Mouse (Mus musculus): ENCODE results near the gene Armt1.
"Not testable (repeated sequence)": the region's sequence is repeated elsewhere in the genome, so short reads cannot be mapped to it uniquely, and the experiment has no call there.

Gene Armt1

DNA sequence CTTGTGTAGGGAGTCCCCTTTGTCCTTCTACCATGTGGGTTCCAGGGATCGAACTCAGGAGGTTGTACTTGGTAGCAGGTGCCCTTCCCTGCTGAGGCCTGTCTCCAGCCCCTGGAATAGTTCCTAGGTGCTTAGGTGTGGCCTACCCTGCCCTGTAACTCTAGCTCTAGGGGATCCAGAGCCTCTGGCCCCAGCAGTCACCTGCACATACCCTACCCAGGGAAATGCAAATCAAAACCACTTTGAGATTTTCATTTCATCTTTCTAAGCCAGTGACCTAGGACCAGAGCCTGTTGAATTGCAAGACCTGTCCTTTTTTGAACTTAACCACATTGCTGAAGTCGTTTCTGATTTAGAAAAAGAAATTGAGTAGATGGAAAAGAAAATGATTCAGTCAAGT is 1.6 kb downstream of the Armt1 start:
- not testable (repeated sequence) for DNase-seq (ENCODE audit: low read depth, low spot score)

DNA sequence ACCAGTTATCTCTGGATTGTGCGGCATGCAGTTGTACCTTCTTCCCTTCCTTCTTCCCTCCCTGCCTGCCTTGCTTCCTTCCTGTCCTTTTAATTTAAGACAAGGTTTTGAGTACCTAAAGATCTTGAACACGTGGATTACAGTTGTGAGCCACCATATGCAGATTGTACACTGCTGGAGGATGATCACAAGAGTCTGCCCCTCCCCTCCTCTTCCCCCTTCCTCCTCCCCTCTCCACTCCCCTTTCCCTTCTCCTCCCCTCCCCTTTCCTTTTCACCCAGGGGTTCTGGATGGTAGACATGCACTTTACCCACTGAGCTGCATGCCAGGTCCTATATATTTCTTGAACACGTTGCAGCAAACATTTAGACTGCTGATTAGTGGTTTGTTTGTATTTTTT is 3.1 kb downstream of the Armt1 start:
- no peak for DNase-seq (ENCODE audit: low read depth, low spot score)

DNA sequence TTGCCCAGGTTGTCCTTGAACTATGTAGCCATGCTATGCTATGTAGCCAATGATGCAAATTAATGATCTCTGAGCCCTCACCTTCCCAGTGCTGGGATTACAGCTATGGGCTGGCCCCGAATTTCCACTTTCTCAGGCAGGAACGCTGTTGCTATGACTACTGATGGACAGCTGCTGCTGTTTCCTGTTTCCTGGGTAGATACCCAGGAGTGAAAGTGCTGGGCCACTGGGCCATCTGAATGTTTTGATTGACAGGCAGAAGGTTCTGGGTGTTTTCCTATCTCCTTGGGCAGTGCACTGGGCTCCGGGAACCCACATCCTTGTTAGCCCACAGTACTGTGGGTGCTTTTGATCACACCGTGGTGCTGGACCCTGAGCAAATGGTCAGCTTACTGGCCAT is 24.1 kb downstream of the Armt1 start:
- no peak for DNase-seq (ENCODE audit: low read depth, low spot score)

DNA sequence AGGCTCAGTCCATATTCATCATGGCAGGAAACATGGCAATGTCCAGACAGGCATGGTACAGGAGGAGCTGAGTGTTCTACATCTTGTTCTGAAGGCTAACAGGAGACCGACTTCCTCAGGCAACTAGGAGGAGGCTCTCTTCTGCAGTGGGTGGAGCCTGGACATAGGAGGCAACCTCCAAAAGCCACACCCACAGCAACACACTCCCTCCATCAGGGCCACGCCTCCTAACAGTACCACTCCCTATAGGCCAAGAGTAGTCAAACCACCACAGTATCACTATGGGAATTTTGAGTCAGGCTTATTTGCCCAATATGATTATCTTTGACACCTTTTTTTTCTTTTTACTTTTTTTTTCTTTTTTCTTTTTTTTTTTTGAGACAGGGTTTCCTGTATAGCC is 27.9 kb downstream of the Armt1 start:
- DNase-seq (ENCODE audit: low read depth, low spot score) = no peak

DNA sequence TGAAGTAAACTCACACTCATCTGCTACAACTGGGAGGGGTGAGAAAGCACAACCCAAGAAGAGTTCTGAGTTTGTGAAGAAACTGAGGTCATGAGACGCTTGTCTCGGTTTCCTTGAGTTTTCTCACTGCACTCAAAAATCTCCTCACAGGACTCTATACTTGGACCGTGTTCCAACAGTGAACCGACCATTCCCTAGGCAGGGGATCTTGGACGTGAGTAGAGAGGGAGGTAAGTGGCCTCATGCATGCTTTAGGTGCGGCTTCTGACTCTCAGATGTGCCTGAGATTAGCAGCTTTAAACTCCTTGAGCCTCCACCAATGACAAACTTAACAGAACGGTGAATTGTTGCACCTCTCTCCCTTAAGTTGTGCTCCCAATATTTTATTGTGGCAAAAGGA is 33.5 kb downstream of the Armt1 start:
- DNase-seq (ENCODE audit: low read depth, low spot score) = no peak

DNA sequence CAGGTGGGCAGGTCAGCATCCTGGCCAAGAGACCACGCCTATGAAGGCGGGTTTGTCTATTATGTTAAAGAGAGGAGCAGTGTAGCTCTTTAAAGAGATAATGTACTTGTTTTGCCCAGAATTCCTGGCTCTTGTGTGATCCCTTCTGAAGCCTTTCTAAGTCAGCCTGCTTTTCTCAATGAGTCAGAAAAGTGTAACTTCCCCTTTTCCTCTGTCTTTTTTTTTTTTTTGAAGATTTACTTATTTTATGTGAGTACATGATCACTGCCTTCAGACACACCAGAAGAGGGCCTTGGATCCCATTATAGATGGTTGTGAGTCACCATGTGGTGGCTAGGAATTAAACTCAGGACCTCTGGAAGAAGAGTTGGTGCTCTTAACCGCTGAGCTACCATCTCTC is 37.1 kb downstream of the Armt1 start:
- DNase-seq (ENCODE audit: low read depth, low spot score) = no peak

DNA sequence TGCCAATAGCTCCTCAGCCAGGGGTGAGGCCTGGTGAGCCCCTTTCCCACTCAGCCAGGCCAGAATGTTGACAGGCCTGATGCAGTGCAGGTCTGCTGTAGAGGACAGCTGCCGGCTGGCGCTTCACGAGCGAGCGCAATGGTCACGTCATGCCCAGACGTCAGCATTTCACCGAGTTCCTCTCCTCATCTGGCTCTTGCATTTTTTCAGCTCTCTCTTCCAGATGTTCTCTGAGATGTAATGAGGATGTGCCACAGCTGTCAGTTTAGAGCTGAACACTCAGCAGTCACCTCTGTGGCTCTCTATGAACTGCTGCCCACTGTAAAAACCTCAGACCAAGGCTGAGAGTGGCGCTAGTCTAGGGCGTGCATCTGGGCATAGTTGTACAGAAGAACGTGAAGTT is 41.3 kb downstream of the Armt1 start:
- no peak for DNase-seq (ENCODE audit: low read depth, low spot score)

DNA sequence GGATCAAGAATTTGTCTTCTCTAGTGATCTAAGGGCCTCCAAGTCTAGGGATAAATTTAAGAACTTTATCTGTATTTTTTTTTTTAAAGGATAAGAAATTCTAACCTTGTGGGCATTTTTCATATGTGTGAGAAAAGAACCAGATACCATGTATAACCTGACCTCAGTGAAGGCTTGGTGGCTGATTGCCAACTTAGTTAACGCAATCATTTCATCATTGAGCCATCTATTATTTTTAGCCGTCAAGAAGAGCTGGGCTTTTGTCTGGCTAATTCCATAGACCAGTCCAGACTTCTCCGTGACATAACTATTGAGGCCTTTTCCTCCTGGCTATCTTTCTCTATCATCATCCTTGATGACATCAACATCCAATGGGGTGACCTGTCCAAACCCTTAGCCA is 43.2 kb downstream of the Armt1 start:
- DNase-seq (ENCODE audit: low read depth, low spot score) = no peak

DNA sequence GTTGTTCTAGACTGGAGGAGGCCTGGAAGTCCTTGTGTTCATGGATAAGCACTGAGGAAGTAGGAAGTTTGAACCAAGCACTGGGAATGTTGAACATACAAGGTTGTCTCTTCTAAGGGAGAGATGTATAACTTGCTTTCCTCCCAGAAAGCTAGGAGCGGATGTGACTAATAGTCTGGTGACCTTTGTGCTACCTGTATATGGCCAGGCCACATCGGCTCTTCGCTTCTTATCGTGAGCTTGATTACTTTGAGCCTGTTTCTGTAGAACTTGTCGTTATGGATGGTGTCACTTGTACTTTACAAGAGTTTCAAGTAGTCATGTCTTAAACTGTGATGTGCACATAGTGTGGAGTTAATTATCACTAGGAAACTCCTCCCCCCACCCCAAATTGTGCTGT is 44.3 kb downstream of the Armt1 start:
- no peak for DNase-seq (ENCODE audit: low read depth, low spot score)

DNA sequence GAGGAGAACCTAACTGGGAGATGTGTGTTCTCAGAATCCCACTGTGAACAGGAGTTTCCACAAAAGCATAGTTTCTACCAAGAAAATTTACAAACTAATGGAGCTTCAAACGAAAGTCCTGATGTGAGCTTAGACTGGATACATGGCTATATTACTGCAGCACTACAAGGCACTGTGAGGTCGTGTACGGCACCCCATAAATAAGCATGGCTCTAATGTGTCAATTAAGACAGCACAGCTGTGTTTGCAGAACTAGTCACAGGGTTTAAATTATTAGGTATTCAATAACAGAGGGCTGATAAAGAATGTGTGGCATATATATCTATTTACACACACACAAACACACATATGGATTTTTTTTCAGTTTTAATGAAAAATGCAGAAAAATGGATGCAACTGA is 48.7 kb downstream of the Armt1 start:
- DNase-seq (ENCODE audit: low read depth, low spot score) = no peak

DNA sequence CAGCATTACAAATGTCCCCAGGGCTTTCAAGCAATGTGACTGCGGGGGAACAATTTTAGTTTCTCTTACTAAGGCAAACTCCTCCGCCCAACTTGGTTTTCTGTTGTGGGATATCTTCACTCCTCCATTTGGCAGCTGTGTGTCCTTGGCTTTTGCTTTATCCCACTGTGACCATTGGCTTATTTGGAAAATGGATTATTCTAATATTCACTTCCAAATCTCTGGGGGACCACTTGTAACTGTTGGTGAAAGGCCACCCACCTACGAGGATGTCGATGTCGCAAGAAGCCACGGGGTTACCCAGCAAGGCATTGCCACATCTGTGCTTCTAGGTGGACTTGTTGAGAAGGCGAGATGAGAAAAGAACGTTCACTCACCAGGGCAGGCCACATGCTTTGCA is 49.4 kb downstream of the Armt1 start:
- no peak for DNase-seq (ENCODE audit: low read depth, low spot score)

DNA sequence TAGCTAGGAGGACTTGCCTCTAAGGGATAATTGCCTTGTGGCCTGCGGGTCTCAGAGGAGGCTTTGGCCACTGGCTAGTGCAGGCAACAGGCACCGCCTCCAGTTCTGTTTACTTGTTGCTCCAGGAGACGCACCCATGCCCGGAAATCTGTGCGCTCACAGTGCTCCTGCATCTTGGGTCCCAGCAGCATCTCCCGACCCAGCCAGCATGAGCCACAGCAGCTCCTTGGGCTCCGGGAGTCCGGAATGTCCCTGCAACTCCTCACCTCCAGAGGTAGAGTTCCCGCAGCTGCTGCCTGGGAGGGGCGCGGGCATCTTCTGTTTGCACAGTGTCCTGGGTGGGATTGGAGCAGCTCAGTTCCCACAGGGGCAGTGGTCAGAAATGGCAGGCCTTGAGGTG is 50.1 kb downstream of the Armt1 start, which contains the start of gene Ccdc170:
Gene Ccdc170 (plus strand): TSS at position 148 of the 400 bp plus-strand sequence.
- DNase-seq (ENCODE audit: low read depth, low spot score) = no peak

DNA sequence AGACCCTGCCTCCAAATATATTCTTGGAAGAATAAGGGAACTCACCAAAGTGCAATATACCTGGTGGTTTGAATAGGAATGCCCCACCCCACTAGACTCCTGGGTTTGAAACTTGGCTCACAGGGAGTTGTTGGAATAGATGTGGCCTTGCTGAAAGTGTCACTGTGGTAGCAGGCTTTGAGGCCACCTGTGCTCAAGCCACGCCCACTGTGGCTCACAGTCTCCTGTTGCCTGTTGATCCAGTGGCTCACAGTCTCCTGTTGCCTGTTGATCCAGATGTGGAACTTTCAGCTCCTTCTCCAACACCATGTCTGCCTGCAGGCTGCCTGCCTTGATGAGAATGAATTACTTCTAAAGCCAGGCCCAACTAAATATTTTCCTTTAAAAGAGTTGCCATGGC is 51.6 kb downstream of the Armt1 start:
- DNase-seq (ENCODE audit: low read depth, low spot score) = no peak

DNA sequence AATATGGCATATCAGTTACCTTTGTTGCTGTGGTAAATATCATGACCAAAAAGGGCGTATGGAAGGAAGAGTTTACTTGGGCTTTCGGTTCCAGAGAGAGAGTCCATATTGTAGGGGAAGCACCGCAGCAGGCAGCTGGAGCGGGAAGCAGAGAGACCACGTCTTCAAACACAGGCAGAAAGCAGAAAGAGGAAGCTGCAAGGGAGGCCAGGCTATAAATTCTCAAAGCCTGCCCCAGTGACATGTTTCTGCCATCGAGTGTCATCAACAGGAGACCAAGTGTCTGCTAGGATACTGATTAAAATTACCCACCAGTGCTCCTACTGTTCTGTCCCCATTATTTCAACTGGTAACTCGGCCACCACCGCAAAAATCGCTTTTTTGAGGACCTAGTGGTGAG is 52.7 kb downstream of the Armt1 start:
- no peak for DNase-seq (ENCODE audit: low read depth, low spot score)

DNA sequence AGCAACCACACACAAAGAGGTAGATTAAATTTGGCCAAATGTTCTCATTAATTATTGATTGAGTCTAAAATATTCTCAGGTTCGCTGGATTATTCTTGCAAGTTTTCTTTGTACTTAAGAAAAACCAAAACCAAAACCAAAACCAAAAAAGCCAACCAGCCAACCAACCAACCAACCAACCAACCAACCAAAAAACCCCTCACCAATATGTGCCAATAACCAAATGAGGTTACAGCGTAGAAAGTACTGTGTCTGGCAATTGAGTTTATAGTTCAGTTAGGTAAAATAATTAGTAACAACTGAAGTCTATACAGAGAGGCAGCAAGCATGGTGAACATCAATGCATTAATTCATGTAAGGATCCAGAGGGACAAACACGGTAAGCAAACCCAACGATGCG is 57.6 kb downstream of the Armt1 start:
- no peak for DNase-seq (ENCODE audit: low read depth, low spot score)

DNA sequence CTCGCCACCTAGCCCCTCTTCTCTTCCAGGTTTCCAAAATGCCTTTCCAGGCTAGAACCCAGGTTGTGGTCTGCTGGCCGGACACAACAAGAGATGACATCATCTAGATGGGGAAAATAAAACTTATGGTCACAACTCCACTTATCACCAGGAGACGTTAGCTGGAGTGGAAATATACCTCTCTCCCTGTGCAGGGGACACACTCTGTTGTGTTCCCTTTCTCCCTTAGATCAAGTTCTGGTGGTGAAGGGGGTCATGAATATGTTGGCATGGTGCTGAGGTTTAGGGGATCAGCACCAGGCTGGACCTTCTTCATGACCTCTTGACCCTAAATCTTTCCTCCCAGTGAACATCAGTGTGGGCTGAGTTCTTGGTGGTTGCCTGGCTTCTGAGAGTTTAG is 59.0 kb downstream of the Armt1 start:
- no peak for DNase-seq (ENCODE audit: low read depth, low spot score)

DNA sequence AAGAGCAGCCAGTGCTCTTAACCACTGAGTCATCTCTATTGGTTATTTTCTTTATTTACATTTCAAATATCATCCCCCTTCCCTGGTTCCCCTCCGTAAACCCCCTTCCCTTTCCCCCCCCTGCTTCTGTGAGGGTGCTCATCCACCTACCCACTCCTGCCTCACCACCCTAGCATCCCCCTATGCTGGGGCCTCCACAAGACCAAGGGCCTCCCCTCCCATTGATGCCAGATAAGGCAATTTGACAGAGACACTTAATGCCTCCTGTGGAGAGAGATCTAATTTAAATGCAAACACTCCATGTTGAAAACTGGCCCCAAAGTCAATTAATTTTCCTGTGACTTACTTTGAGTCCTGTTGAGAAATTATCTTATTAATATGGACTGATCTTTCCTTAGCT is 59.8 kb downstream of the Armt1 start:
- DNase-seq (ENCODE audit: low read depth, low spot score) = no peak

DNA sequence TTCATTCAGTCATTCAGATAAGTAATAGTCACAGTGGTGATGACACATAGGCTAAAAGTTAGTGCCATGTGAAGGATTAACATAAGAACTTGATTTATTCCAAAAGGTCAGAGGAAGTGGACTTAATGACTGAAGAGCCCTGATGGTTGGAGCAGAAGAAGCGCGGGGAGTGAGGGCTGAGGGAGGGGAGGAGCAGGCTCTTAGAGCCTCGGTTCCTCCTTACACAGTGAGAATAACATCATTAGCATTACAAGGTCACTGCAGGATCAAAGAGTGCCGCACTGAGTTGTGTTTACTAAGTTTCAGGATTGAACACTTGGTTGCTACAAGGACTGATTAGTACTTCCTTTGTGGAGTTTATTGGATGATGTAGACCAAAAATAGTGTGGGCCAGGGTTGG is 60.6 kb downstream of the Armt1 start:
- no peak for DNase-seq (ENCODE audit: low read depth, low spot score)

DNA sequence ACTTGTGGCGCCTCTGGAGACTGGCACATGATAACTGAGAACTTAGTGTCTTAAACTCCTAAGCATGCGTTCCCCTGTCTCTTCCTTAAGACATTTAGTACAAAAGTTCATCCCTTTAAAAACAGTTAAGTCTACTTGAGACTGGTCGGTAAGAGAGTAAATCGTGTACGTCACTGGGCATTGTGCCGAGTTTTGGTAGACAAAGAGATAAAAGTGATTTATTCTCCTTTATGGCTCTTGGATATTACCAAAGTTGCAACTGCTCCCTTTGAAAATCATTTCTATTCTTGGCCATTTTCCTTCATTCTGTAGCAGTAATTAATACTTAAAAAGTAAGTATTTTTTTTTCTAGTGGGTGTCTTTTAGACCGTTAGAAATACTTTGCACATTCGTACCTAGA is 71.0 kb downstream of the Armt1 start:
- no peak for DNase-seq (ENCODE audit: low read depth, low spot score)
